Mouse (Mus musculus) thymus, adult 2 months (tissue): ENCODE results near the gene Gpr1.

Experiments
- CTCF ChIP-seq: fragments of 200-500 bp; IDR thresholded peaks from 2 replicates; pipeline ENCODE4 v1.5.1; 2012; ENCODE audit warnings: mild to moderate bottlenecking, control low read depth, low read length, moderate library complexity, borderline replicate concordance; ENCODE audit not compliant: control insufficient read depth, poor library complexity, insufficient read depth; ENCODE audit errors: extremely low read depth
- POLR2A ChIP-seq: fragments of 200-500 bp; IDR thresholded peaks from 2 replicates; pipeline ENCODE4 v1.6.1; 2012; ENCODE audit warnings: mild to moderate bottlenecking, low read length, control low read depth, moderate library complexity; ENCODE audit not compliant: control insufficient read depth, poor library complexity, insufficient read depth; ENCODE audit errors: extremely low read depth

DNA sequence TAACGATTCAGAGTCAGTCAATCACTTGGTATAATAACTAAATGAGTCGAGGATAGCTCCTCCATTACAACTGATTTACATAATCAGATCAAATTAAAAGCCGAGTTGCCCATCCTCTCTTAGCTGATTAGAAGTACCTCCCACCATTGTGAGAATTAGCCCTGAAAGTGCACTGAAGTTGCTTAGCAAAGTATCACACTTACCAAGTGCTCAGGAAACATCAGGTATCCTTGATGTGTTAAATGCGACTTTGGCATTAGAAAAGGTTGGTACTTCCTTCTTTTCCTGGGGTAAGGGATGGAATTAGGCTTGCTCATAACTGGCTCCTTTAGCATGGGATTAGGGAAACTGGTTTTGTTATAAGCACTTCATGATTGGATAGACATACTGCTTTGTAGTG is 29.5 kb upstream of the Gpr1 start:
- no peak for TF ChIP-seq CTCF
- no peak for TF ChIP-seq POLR2A
